Mouse (Mus musculus): ENCODE measurements at regions not wholly inside any gene's neighbourhood (a gene's known extent, or its start where the extent isn't known, plus 50 kb on each side); places are given as distances from the start of the nearest gene placed in this dataset.
A peak's percentile ranks its signal among the peaks of the same experiment; 100 is the strongest.

DNA sequence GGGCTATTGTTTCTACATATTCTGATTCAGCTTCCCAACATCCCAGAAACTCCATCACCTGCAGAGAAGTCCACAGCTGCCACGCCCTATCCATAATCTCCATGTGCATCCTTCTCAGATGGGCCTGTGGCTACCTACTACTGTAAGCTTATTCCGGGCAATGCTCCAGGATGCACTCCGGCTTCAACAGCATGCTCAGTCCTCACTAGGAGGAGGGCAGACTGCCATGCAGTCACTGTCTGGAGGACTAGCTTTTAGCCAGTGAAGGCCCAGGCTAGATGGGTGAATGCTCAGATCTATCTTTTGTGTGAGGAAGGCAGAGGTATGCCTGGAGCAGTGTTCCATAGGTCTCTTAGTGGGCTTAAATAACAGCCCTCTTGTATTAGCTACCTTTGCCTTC lies 124.7 kb downstream of the Gm19935 start:
- ATAC-seq (ENCODE audit: low FRiP score) = no peak
- no peaks in the 10 kb centered on the region for H3K36me3 ChIP-seq
- no peaks in the 10 kb centered on the region for H3K4me1 ChIP-seq
- no peak overlapping the region for H3K27ac ChIP-seq (replicated peaks)
- H3K4me2 ChIP-seq = no peak overlapping the region
- H3K9ac ChIP-seq (replicated peaks) = no peak overlapping the region
- H3K4me3 ChIP-seq (replicated peaks) = no peak overlapping the region
- no peaks in the 10 kb centered on the region for H3K27me3 ChIP-seq (replicated peaks)
- no peaks in the 10 kb centered on the region for H3K9me3 ChIP-seq (replicated peaks)
- 94% methylated on average over 3 of the region's 3 CpGs for WGBS

DNA sequence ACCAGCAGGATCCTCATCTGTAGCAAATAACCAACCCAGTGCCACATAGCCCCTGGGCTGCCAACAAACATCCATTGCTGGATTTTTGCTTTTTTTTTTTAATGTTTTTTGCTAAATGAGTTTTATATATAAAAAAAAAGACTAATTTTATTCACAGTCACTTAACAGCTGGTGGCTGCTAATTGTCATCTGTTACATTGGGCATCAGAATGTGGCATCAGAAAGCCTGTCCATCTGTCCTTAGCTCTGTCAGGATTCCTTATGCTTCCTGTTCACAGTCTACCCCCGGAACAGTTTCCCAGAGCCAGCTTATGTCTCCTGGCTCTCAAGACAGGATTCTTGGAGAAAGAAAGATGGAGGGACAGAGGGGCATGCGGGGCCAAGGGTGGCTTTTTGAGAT lies 132.1 kb downstream of the Gm19935 start:
- 85% methylated on average over 2 of the region's 2 CpGs for WGBS
- Histone ChIP-seq H3K4me3 (replicated peaks) (no peak overlapping the region), H3K4me1 (no peaks in the 10 kb centered on the region), H3K27me3 (replicated peaks) (no peaks in the 10 kb centered on the region), H3K36me3 (no peaks in the 10 kb centered on the region), H3K9me3 (replicated peaks) (no peaks in the 10 kb centered on the region), H3K9ac (replicated peaks) (no peak overlapping the region), H3K4me2 (no peak overlapping the region), H3K27ac (replicated peaks) (no peak overlapping the region)
- ATAC-seq (ENCODE audit: low FRiP score) = no peak

DNA sequence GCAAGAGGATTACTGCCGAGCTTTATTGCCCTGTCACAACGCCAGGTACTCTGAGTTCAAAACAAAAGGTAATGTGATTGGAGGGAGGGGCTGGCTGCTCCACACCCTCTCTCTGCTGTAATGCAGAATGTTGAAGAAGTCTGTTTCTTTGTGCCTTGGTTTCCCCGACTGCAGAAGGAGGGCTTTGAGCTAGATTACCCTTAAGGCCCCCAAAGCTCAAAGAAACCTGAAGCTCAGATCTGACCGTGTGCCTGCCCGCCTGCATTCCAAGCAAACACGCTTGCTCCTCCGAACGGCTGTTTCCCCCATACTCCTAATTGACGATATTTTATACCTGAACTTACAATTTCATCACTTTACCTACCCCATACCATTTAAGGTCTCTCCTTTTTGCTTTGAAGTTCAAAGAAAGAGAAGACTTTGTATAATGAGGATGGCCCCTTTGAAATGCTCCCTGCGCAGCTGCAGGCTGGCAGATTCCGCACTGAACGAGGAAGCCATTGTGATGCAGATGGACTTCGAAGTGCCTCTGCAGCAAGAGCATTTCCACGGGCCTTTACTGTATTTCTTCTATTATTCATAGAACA lies 146.6 kb downstream of the Gm19935 start:
- H3K27me3 ChIP-seq (replicated peaks) = no peaks in the 10 kb centered on the region
- H3K4me3 ChIP-seq (replicated peaks) = peak overlapping the region; percentile 25
- no peak overlapping the region; the same call in 1 of the 2 replicates for H3K9ac ChIP-seq (replicated peaks)
- peaks cover 20% of the 10 kb centered on the region for H3K4me1 ChIP-seq
- H3K9me3 ChIP-seq (replicated peaks) = no peaks in the 10 kb centered on the region; the same call in 1 of the 2 replicates
- peak overlapping the region; percentile 74 for H3K27ac ChIP-seq (replicated peaks)
- peak overlapping the region; percentile 53 for H3K4me2 ChIP-seq
- peak; percentile 83 for ATAC-seq (ENCODE audit: low FRiP score)
- WGBS = 2% methylated on average over 14 of the region's 14 CpGs
- no peaks in the 10 kb centered on the region for H3K36me3 ChIP-seq

- Histone ChIP-seq H3K4me2 (no peak overlapping the region), H3K4me3 (replicated peaks) (no peak overlapping the region), H3K27ac (replicated peaks) (peak overlapping the region; percentile 61; the same call in 1 of the 2 replicates), H3K9me3 (replicated peaks) (no peaks in the 10 kb centered on the region; the same call in 1 of the 2 replicates), H3K36me3 (no peaks in the 10 kb centered on the region), H3K9ac (replicated peaks) (no peak overlapping the region), H3K4me1 (peaks cover 20% of the 10 kb centered on the region), H3K27me3 (replicated peaks) (no peaks in the 10 kb centered on the region)
- 20% methylated on average over 9 of the region's 9 CpGs for WGBS
- no peak for ATAC-seq (ENCODE audit: low FRiP score)
Measured at GRCm38 (mm10) chr8:90669396-90669795, 147.8 kb downstream of the Gm19935 start.

DNA sequence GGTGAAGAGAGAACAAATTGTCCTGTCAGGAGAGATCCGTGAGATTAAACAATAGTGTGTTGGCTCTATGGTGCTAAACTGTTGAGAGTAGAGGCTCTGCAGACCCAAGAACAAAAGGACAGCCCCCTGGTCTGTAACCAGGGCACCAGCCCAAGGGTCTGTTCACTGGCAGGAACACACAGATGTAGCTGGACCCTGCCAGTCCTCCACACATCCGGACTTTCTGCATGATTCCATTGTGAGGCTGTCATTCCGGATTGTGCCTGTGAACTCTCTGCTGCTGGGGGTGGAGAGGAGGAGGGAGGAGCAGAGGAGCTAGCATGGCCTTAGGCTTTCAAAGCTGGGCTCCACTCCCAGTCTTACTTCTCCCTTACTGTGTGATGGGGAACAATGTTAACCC lies 158.1 kb downstream of the Gm19935 start:
- H3K4me1 ChIP-seq = peaks cover 18% of the 10 kb centered on the region
- no peaks in the 10 kb centered on the region for H3K36me3 ChIP-seq
- H3K4me2 ChIP-seq = no peak overlapping the region
- ATAC-seq (ENCODE audit: low FRiP score) = no peak; the same call in 1 of the 2 replicates
- WGBS = 10% methylated on average over 3 of the region's 3 CpGs
- H3K4me3 ChIP-seq (replicated peaks) = no peak overlapping the region
- peak overlapping the region; percentile 41; the same call in 1 of the 2 replicates for H3K27ac ChIP-seq (replicated peaks)
- no peaks in the 10 kb centered on the region for H3K27me3 ChIP-seq (replicated peaks)
- no peaks in the 10 kb centered on the region for H3K9me3 ChIP-seq (replicated peaks)
- H3K9ac ChIP-seq (replicated peaks) = no peak overlapping the region

DNA sequence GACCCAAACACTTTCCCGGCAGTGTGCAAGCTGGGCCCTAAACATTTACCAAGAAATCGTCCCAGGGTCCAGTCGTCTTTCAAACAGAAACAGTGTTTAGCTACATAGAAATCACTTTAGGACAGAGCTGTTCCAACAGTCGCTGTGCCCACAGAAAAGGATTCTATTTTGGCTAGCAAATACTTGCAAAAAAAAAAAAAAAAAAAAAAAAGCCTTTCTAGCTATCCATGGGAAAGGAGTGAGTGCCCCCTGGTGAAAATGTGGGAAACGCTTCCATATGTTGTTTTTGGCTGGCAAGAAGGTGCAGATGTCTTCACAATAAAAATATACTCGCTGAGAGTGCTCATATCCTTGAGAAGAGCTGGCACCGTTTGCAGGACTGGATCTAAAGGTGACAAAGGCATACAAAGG lies 159.5 kb downstream of the Gm19935 start:
- Histone ChIP-seq H3K4me1 (peaks cover 18% of the 10 kb centered on the region), H3K9ac (replicated peaks) (no peak overlapping the region), H3K36me3 (no peaks in the 10 kb centered on the region), H3K27me3 (replicated peaks) (no peaks in the 10 kb centered on the region), H3K9me3 (replicated peaks) (no peaks in the 10 kb centered on the region), H3K4me2 (peak overlapping the region; percentile 40), H3K4me3 (replicated peaks) (no peak overlapping the region), H3K27ac (replicated peaks) (peak overlapping the region; percentile 51; the same call in 1 of the 2 replicates)
- no peak for ATAC-seq (ENCODE audit: low FRiP score)
- WGBS = 6% methylated on average over 7 of the region's 7 CpGs

DNA sequence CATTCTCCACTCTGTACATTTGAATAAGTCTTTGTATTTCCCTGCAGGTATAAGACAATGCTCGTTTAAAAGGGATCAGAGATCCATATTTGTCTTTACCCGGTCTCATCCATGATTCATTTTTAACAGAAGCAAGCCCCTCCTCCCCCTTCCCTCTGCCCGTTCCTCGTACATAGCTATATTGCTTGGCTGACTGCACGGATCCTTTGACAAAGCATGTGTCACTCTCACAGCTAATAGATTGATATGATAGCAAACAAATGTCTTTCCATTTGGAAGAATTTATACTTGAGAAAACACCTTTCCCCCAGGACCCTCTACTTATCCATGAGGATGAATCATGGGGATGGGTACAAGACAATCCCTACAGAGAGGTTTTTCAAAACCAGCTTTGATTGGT lies 160.1 kb downstream of the Gm19935 start:
- Histone ChIP-seq H3K4me2 (peak overlapping the region; percentile 40), H3K9ac (replicated peaks) (no peak overlapping the region), H3K4me3 (replicated peaks) (no peak overlapping the region), H3K9me3 (replicated peaks) (no peaks in the 10 kb centered on the region), H3K27ac (replicated peaks) (peak overlapping the region; percentile 42; the same call in 1 of the 2 replicates), H3K27me3 (replicated peaks) (no peaks in the 10 kb centered on the region), H3K4me1 (peaks cover 18% of the 10 kb centered on the region), H3K36me3 (no peaks in the 10 kb centered on the region)
- ATAC-seq (ENCODE audit: low FRiP score) = no peak
- 31% methylated on average over 5 of the region's 5 CpGs for WGBS

- 0 out of 2 replicates have a peak overlapping the region, but pooled peaks have one; percentile 40 for H3K4me2 ChIP-seq
- ATAC-seq (ENCODE audit: low FRiP score) = no peak
- WGBS = 28% methylated on average over 5 of the region's 5 CpGs
- H3K36me3 ChIP-seq = no peaks in the 10 kb centered on the region
- H3K9ac ChIP-seq (replicated peaks) = no peak overlapping the region
- peaks cover 18% of the 10 kb centered on the region for H3K4me1 ChIP-seq
- no peak overlapping the region for H3K4me3 ChIP-seq (replicated peaks)
- no peak overlapping the region for H3K27ac ChIP-seq (replicated peaks)
- H3K9me3 ChIP-seq (replicated peaks) = no peaks in the 10 kb centered on the region
- no peaks in the 10 kb centered on the region for H3K27me3 ChIP-seq (replicated peaks)
Measured at GRCm38 (mm10) chr8:90656436-90657090, 160.6 kb downstream of the Gm19935 start.

GRCm38 (mm10) chr8:90654786-90655185 lies 162.4 kb downstream of the Gm19935 start:
- peaks cover 18% of the 10 kb centered on the region for H3K4me1 ChIP-seq
- H3K27me3 ChIP-seq (replicated peaks) = no peaks in the 10 kb centered on the region
- H3K9ac ChIP-seq (replicated peaks) = no peak overlapping the region
- H3K4me2 ChIP-seq = no peak overlapping the region
- no peak overlapping the region for H3K27ac ChIP-seq (replicated peaks)
- H3K9me3 ChIP-seq (replicated peaks) = no peaks in the 10 kb centered on the region
- no peak for ATAC-seq (ENCODE audit: low FRiP score)
- 91% methylated on average over 2 of the region's 2 CpGs for WGBS
- H3K36me3 ChIP-seq = no peaks in the 10 kb centered on the region
- no peak overlapping the region for H3K4me3 ChIP-seq (replicated peaks)

- H3K9me3 ChIP-seq (replicated peaks) = no peaks in the 10 kb centered on the region
- 59% methylated on average over 6 of the region's 6 CpGs for WGBS
- ATAC-seq (ENCODE audit: low FRiP score) = no peak
- H3K27me3 ChIP-seq (replicated peaks) = no peaks in the 10 kb centered on the region
- no peaks in the 10 kb centered on the region for H3K36me3 ChIP-seq
- H3K27ac ChIP-seq (replicated peaks) = no peak overlapping the region
- no peak overlapping the region for H3K4me2 ChIP-seq
- H3K4me1 ChIP-seq = no peaks in the 10 kb centered on the region
- H3K4me3 ChIP-seq (replicated peaks) = no peak overlapping the region
- no peak overlapping the region for H3K9ac ChIP-seq (replicated peaks)
Measured at GRCm38 (mm10) chr8:90642392-90642791, 174.8 kb downstream of the Gm19935 start.

- ATAC-seq (ENCODE audit: low FRiP score) = no peak
- 43% methylated on average over 7 of the region's 7 CpGs for WGBS
- no peaks in the 10 kb centered on the region for H3K36me3 ChIP-seq
- H3K4me3 ChIP-seq (replicated peaks) = no peak overlapping the region
- no peak overlapping the region for H3K4me2 ChIP-seq
- 0 out of 2 replicates have a peak, but pooled peaks cover 4% of the 10 kb centered on the region for H3K4me1 ChIP-seq
- H3K27ac ChIP-seq (replicated peaks) = no peak overlapping the region
- H3K27me3 ChIP-seq (replicated peaks) = no peaks in the 10 kb centered on the region
- H3K9me3 ChIP-seq (replicated peaks) = no peaks in the 10 kb centered on the region
- no peak overlapping the region for H3K9ac ChIP-seq (replicated peaks)
Measured at GRCm38 (mm10) chr8:90636770-90637169, 180.4 kb downstream of the Gm19935 start.

DNA sequence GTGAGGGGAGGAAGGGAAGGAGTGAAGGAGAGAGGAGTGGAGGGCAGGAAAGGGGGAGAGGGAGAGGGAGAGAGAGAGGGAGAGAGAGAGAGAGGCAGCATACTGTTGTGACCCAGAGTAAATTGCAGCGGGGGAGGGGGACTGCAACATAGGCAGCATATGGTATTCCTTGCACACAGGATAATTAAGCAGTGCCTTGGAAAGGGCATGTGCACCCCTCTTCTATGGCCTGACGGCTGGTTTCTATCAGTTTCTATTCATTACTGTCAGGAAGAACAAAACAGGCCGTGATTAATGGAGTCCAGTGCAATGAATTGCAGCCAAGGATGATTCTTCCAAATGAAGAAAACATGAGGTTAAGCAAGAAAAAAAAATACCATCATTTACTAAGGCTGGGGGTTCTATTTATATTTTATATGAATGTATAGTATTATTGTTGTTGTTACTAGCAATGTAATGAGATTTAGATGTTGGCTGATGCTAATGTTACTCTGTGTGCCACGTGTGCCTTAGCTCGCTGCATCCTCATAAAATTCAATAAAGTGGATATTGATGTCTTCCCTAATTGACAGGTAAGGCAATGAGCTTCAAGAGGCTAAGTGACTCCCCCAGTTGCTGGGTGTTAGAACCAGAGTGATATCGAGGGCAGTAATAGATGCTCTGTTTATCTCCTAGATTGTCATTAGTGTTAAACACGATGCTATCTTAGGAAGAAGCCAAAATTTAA lies 181.3 kb downstream of the Gm19935 start:
- no peak for ATAC-seq (ENCODE audit: low FRiP score)
- Histone ChIP-seq H3K9me3 (replicated peaks) (no peaks in the 10 kb centered on the region), H3K36me3 (no peaks in the 10 kb centered on the region), H3K27me3 (replicated peaks) (no peaks in the 10 kb centered on the region), H3K4me3 (replicated peaks) (no peak overlapping the region), H3K27ac (replicated peaks) (no peak overlapping the region), H3K4me1 (0 out of 2 replicates have a peak, but pooled peaks cover 4% of the 10 kb centered on the region), H3K9ac (replicated peaks) (no peak overlapping the region), H3K4me2 (no peak overlapping the region)
- 24% methylated on average over 7 of the region's 7 CpGs for WGBS

Data from neural tube, embryonic 15.5 days (tissue).